Mouse (Mus musculus) left cerebral cortex, adult 2 months (tissue): ENCODE measurements around the gene Slc15a1. TPM values are rescaled to one million over a fixed set of nuclear protein-coding genes. Genes with fewer than 3 reads are reported as not detected.
"Not testable (repeated sequence)": the region's sequence is repeated elsewhere in the genome, so short reads cannot be mapped to it uniquely, and the experiment has no call there.

ENCODE experiments used
- DNase-seq, 2 experiments: peaks; one replicate each; pipeline ENCODE4 v3.0.0; 2021 to 2022; ENCODE audit warnings: low spot score in 2 of 2, mixed read lengths in 1 of 2; ENCODE audit errors: extremely low spot score in 1 of 2
- H3K27ac ChIP-seq: fragments of 200-600 bp; 2 replicates; pipeline ENCODE4 v1.8.1; 2022
- H3K4me3 ChIP-seq: fragments of 200-600 bp; 2 replicates; pipeline ENCODE4 v1.8.1; 2022
- CTCF ChIP-seq: fragments of 200-600 bp; IDR thresholded peaks from 2 replicates; pipeline ENCODE4 v1.8.1; 2022; ENCODE audit warnings: antibody characterized with exemption, mild to moderate bottlenecking, moderate library complexity
- intact Hi-C: fragments of 180-260 bp; cut with DNase I; formaldehyde crosslinking; loops from one replicate; pipeline ENCODE4 v1.15.1; 2025
- total RNA-seq, 2 experiments: library from RNA; stranded (reverse); gene quantifications; 2 replicates each; pipeline ENCODE4 v1.2.3; 2021

Gene Slc15a1
- total RNA-seq, 2 experiments from 2014 or later: not detected

DNA sequence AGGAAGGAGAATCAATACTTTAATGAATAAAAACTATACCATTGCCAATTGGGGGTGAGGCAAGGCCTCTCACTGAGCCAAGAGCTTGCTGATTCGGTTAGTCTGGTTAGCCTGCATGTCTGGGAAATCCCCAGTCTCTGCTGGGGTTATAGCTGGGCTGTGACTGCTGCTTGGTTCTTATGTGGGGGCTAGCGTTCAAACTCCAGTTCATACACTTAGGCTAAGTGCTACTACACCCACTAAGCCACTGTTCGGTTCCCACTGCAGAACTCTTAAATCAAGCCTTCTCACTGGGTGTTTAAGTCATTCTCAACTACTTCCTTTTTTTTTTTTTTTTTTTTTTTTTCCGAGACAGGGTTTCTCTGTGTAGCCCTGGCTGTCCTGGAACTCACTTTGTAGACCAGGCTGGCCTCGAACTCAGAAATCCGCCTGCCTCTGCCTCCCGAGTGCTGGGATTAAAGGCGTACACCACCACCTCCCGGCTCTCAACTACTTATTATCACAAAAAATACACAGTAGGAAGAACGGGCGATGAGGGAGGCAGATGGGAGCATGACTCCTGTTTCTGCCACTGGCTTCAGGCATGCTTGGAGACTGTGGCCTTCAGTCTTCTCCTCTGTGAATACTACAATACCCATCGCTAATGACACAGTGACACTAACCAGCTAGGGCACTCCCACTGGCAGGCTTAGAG, 88.3 kb downstream of the Slc15a1 start:
- H3K4me3 ChIP-seq: no peak overlapping the region
- TF ChIP-seq CTCF: no peak
- no peak for DNase-seq
- intact Hi-C loops: no loop called here
- no peak overlapping the region for H3K27ac ChIP-seq

DNA sequence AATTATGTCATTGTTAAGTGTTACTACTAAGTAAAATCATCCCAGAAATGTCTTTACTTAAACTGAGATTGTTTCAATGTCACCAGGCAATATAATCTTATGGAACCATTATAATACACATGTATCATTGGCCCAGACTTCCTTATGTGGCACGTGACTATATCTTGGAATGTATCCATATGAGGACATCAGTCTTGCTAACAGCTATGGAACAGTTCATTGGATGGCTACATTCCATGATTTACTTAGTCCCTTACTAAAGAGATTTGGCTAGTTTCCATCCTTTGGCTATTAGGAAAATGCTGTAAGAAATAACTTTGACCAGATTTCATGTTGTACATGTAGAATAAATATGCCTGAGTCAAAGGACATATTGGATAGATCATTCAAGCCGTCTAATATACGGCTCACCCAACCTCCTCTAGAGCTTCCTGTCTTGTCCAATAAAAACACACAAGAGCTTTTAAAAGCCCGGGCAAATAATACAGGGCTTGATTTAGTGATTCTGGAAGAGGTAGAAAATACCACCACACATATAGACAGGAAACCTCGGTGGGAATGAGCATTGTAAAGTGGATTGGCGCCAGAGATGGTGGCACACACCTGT, 90.3 kb downstream of the Slc15a1 start:
- DNase-seq: no peak
- no peak overlapping the region for H3K4me3 ChIP-seq
- no peak overlapping the region for H3K27ac ChIP-seq
- intact Hi-C loops: no loop called here
- TF ChIP-seq CTCF: no peak

DNA sequence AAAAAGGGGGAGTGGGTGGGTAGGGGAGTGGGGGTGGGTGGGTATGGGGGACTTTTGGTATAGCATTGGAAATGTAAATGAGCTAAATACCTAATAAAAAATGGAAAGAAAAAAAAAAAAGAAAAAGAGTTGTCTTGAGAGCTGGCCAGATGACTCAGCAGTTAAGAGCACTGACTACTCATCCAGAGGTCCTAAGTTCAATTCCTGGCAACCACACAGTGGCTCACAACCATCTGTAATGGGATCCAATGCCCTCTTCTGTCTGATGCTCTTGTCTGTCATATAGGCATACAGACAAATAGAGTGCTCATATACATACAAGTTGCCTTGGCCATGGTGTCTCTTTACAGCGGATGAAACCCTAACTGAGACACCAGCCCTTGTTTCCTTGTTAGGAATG, 91.3 kb downstream of the Slc15a1 start:
- intact Hi-C loops, DNase-seq, H3K27ac ChIP-seq, H3K4me3 ChIP-seq: not testable (repeated sequence)

Other genes with a start within 250 kb of the Slc15a1 start
- gene Stk24, start 125.2 kb downstream of the Slc15a1 start, total RNA-seq: 10 to 100 TPM; 67.8 to 74.2 TPM